Mouse (Mus musculus) liver, embryonic 13.5 days (tissue): ENCODE data around the gene Cib2. TPM values are rescaled to one million over a fixed set of nuclear protein-coding genes. Genes with fewer than 3 reads are reported as not detected.

Experiments used
- polyA plus RNA-seq: library from polyadenylated mRNA; unstranded; fragments of >200 nt; fragmentation: Nextera tagmentation; extraction: Ambion mirVana; gene quantifications from 2 replicates; pipeline ENCODE4 v1.2.1, GENCODE M21; 2015

Gene Cib2
- polyA plus RNA-seq, 1 experiment from 2014 or later: 1.8 TPM

Other genes starting within 250 kb of the Cib2 start
- gene Dmxl2, start 58.6 kb downstream of the Cib2 start, polyA plus RNA-seq: 0.92 and 0.97 TPM in 2 replicates
- gene Sh2d7, start 21.2 kb downstream of the Cib2 start, polyA plus RNA-seq: not detected in 2 replicates
- gene Idh3a, start 26.1 kb upstream of the Cib2 start, polyA plus RNA-seq: 121 and 143 TPM in 2 replicates
- 0.05 and 0.15 TPM in 2 replicates for gene Acsbg1, start 101.7 kb upstream of the Cib2 start, polyA plus RNA-seq
- gene Dnaja4, start 138.7 kb upstream of the Cib2 start, polyA plus RNA-seq: 21.1 and 23.4 TPM in 2 replicates
- gene Wdr61, start 174.3 kb upstream of the Cib2 start, polyA plus RNA-seq: 118 and 128 TPM in 2 replicates
- gene Crabp1, start 204.5 kb upstream of the Cib2 start, polyA plus RNA-seq: 3.2 and 3.8 TPM in 2 replicates